Mouse (Mus musculus) A20 (cell line): ENCODE data around the gene Olfr402.
"Not testable (repeated sequence)": the region's sequence is repeated elsewhere in the genome, so short reads cannot be mapped to it uniquely, and the experiment has no call there.

Source experiments
- DNase-seq: peaks from one replicate; pipeline ENCODE4 v3.0.0-alpha.2; 2011; ENCODE audit warnings: low read depth, low spot score

Gene Olfr402

DNA sequence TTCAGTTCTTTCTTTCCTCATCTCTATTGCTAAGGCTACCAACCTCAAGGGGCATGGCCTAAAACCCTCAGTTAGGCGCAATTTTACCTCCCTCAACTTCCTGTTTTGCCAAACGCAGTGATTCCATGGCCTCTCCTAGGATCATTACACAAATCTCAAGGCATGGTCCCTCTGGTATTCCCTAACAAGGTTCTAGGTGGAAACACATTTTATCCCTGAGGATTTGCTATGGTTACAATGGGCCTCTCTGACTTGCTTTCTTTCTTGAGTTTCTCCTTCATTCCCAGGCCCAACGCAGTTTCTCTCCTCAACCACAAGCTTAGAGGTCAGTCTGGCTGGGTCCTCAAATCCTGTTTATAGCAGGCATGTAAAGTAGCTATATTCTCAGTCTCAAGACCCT, at the start of gene Olfr402:
TSS of gene Olfr402 (plus strand) at position 301 of the 400 bp plus-strand sequence.
- no peak for DNase-seq

DNA sequence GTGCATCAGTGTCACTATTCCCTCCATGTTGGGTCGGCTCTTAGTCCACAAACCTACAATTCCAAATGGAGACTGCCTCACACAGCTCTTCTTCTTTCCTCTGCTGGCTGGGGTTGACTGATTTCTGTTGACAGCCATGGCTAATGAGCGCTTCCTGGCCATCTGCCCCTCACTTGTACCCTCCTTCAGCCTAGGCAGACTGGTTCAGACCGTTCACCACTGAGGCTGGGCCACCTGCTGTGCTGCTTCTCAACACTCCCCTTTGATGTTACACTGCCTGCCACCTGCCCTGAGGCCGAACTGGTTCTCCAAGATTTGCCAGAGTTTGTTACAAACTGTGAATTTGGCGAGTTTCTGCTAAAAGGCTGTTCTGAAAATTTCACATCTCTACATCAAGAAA, 48.3 kb upstream of the Olfr402 start:
- no peak for DNase-seq

DNA sequence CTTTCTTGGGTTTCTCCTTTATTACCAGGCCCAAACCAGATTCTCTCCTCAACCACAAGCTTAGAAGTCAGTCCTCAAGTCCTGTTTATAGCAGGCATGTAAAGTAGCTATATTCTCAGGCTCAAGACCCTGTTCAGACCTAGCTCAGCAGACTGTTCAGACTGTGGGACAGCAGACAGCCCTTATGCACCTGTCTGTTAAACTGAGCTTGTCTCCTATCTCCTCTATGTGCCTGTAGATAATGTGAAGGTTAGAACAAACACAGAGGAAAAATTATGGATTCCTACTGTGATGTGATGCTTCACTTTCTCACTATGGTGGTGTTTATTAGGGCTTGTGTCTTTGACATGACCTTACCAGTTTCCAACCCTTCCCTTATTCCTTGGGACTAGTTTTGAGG, 39.9 kb upstream of the Olfr402 start, which contains the start of gene Olfr401:
TSS of gene Olfr401 (plus strand) at position 301 of the 400 bp plus-strand sequence.
- no peak for DNase-seq

GRCm38 (mm10) chr11:74140001-74140400, 13.3 kb upstream of the Olfr402 start:
- DNase-seq = not testable (repeated sequence)

- no peak for DNase-seq
These were observed 7.5 kb upstream of the Olfr402 start for GRCm38 (mm10) chr11:74145866-74146265.

DNA sequence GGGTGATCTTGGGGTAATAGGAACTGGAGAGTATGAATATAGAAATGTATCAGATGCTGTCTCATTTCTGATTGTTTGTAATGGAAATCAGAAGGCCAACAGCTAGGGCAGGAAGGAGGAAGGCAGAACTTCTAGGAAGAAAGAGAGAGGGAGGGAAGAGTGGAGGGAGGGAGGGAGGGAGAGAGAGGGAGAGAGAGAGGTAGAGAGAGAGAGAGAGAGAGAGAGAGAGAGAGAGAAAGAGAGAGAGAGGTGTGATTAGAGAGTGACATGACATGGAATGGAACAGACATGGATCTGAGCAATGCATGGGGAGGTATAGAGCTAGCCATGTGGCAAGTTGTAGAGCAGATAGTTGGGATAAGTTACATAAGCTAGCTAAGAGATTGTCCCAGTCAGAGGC, 15.4 kb downstream of the Olfr402 start:
- DNase-seq = no peak

- no peak for DNase-seq
These were observed 29.8 kb downstream of the Olfr402 start for GRCm38 (mm10) chr11:74183168-74183567.

DNA sequence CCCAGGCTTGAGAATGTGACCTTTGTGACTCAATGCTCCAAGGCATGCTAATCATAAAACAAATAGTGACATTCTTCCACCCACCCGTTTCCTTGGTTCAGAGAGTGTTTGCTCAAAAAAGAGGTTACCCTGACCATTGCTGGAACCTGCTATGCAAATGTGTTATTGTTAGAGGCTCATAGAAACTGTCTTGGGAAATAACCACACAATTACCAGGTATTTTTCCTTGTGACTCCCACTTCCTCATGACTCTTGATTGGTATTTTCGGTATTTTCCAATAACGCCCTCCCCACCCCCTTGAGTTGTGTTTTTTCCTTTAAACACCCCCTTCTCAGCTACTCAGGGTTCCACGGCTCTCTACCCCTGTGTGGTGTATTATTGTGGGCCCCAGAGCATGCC, 30.4 kb downstream of the Olfr402 start:
- no peak for DNase-seq

DNA sequence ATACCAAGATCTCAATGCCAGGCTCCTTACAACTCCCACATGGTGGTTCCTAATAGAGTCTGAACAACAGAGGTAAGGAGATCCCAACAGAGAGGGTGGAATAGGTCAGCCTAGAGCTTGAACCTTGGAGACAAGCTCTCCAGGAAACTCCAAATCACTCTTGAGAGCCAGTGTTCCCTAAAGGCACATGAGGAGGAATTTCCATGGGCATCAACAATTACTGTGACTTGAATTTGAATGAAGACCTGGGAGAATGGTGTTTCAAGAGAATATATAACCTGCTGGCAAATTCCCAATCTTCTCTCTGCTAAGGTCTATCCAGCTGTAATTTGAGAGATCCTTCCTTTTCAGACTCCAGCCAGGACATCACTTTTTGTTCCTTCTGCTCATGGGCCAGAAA, 32.6 kb downstream of the Olfr402 start, which contains the start of gene Olfr403:
TSS of gene Olfr403 (plus strand) at position 301 of the 400 bp plus-strand sequence.
- DNase-seq = no peak
